Mouse (Mus musculus) heart, adult 2 months (tissue): ENCODE measurements around the gene Pdzd8. TPM values are rescaled to one million over a fixed set of nuclear protein-coding genes. Genes with fewer than 3 reads are reported as not detected.

Source experiments
- DNase-seq, 2 experiments: peaks; one replicate each; pipeline ENCODE4 v3.0.0; 2021
- H3K27ac ChIP-seq: fragments of 200-600 bp; 2 replicates; pipeline ENCODE4 v1.8.1; 2022
- H3K27me3 ChIP-seq: fragments of 200-500 bp; 2 replicates; pipeline ENCODE4 v1.6.1; 2012; ENCODE audit warnings: mild to moderate bottlenecking, low read length, inconsistent platforms, mixed read lengths; ENCODE audit not compliant: control insufficient read depth, insufficient read depth
- H3K36me3 ChIP-seq: fragments of 200-500 bp; 2 replicates; pipeline ENCODE4 v1.6.1; 2012; ENCODE audit warnings: low read length, inconsistent platforms; ENCODE audit not compliant: control insufficient read depth, insufficient read depth
- H3K4me1 ChIP-seq: fragments of 200-500 bp; 2 replicates; pipeline ENCODE4 v1.6.1; 2011; ENCODE audit warnings: low read length; ENCODE audit not compliant: control insufficient read depth, insufficient read depth
- H3K4me3 ChIP-seq: fragments of 200-600 bp; 2 replicates; pipeline ENCODE4 v1.8.1; 2022
- H3K79me2 ChIP-seq: fragments of 200-500 bp; replicated peaks from 2 replicates; pipeline ENCODE4 v1.6.1; 2012; ENCODE audit warnings: mild to moderate bottlenecking, inconsistent platforms, low read length, moderate library complexity, mixed read lengths; ENCODE audit not compliant: control insufficient read depth, insufficient read depth
- H3K9ac ChIP-seq: fragments of 200-500 bp; 2 replicates; pipeline ENCODE4 v1.6.1; 2012; ENCODE audit warnings: low read depth, mild to moderate bottlenecking, control low read depth, inconsistent platforms, low read length, mixed read lengths
- CTCF ChIP-seq: fragments of 200-600 bp; IDR thresholded peaks from 2 replicates; pipeline ENCODE4 v1.8.1; 2022; ENCODE audit warnings: antibody characterized with exemption, mild to moderate bottlenecking, moderate library complexity
- EP300 ChIP-seq: fragments of 200-500 bp; IDR thresholded peaks from 2 replicates; pipeline ENCODE4 v1.6.1; 2011; ENCODE audit warnings: low read depth, low read length, control low read depth; ENCODE audit not compliant: insufficient read depth
- POLR2A ChIP-seq: fragments of 200-500 bp; IDR thresholded peaks from 2 replicates; pipeline ENCODE4 v1.6.1; 2011; ENCODE audit warnings: mild to moderate bottlenecking, low read depth, low read length, control low read depth; ENCODE audit not compliant: insufficient read depth
- WGBS: fragments of 180-500 bp; shearing (Covaris S2); methylation state at CpG from one replicate; pipeline ENCODE4 v1.1.7; 2018; 5-methylcytosine and 5-hydroxymethylcytosine counted together
- intact Hi-C: fragments of 180-260 bp; cut with DNase I; formaldehyde crosslinking; loops from one replicate; pipeline ENCODE4 v1.15.1; 2025
- polyA plus RNA-seq: library from polyadenylated mRNA; depleted of rRNA; stranded (reverse); fragments of >200 nt; gene quantifications from 2 replicates; pipeline ENCODE4 v1.2.3, GENCODE M21; 2012
- total RNA-seq, 2 experiments: library from RNA; stranded (reverse); gene quantifications; 2 replicates each; pipeline ENCODE4 v1.2.3; 2021

Gene Pdzd8
- total and polyA plus RNA-seq, 3 experiments, result 3.6 to 26.3 (median 23.1) TPM

DNA sequence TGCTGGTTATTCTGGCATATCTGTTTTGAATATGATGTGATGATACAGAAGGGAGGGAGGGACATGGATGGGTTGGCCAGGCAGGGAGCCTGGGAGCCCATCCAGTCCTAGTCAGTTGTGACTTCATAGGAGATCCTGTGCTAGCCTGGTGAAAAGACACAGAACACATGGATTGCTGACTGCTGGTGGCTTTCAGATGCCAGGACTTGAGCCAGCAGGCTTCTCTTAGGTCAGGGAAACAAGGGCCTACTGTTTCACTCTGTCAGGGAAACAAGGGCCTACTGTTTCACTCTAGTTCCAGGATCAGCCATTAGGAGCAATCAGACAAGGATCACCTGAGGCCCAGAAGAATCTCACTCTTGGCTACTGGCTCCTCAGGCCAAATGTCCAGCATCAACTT, 64.7 kb downstream of the Pdzd8 start:
- no peaks in the 10 kb centered on the region for H3K79me2 ChIP-seq
- no peaks in the 10 kb centered on the region for H3K27me3 ChIP-seq
- H3K4me3 ChIP-seq, result no peak overlapping the region
- intact Hi-C loops, result no loop called here
- no peak for DNase-seq
- no peak for TF ChIP-seq EP300
- no peak for TF ChIP-seq CTCF
- no peak for TF ChIP-seq POLR2A
- no peaks in the 10 kb centered on the region for H3K36me3 ChIP-seq
- H3K27ac ChIP-seq, result no peak overlapping the region
- H3K4me1 ChIP-seq, result no peaks in the 10 kb centered on the region
- H3K9ac ChIP-seq, result no peak overlapping the region

DNA sequence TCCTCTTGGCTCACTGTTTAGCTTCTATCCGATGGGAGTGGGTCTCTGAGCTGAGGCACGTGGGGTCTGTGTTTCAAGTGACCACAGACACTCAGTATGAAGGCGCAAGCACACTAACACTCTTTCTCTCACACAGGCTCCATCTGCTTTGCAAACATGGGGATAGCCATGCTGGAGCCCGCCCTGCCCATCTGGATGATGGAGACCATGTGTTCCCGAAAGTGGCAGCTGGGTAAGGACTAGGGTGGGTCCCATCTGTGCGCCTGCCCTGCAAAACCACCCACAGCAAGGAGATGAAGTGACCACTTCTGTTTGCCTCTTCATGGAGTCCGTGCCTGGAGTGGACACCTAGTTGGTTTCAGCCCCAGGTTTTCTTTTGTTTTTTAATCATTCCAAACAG, 69.2 kb downstream of the Pdzd8 start:
- no peak overlapping the region for H3K9ac ChIP-seq
- no peak overlapping the region for H3K27ac ChIP-seq
- no peaks in the 10 kb centered on the region for H3K36me3 ChIP-seq
- WGBS, result 94% methylated on average over 7 of the region's 7 CpGs
- DNase-seq, result no peak
- H3K27me3 ChIP-seq, result no peaks in the 10 kb centered on the region
- H3K4me3 ChIP-seq, result no peak overlapping the region
- no peaks in the 10 kb centered on the region for H3K79me2 ChIP-seq
- no peaks in the 10 kb centered on the region for H3K4me1 ChIP-seq
- no peak for TF ChIP-seq EP300
- TF ChIP-seq POLR2A, result no peak
- no peak for TF ChIP-seq CTCF
- intact Hi-C loops, result no loop called here

DNA sequence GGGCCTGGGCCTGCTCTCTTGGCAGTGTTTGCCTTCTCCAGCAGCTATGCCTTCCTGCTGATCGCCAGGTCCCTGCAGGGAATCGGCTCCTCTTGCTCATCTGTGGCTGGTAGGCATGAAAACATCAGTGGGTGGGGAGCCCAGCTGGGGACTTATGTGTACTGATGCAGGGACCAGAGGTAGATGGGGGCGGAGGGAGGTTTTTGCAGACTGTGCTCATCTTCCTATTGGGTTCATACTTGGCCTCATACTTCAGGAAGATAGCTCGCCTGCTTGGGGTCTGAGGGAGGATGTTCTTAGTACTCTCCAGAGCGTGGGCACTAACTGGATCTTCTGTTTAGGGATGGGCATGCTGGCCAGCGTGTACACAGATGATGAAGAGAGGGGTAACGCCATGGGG, 72.4 kb downstream of the Pdzd8 start:
- H3K4me1 ChIP-seq, result no peaks in the 10 kb centered on the region
- no peak overlapping the region for H3K9ac ChIP-seq
- intact Hi-C loops, result no loop called here
- no peak overlapping the region for H3K4me3 ChIP-seq
- no peak overlapping the region for H3K27ac ChIP-seq
- H3K79me2 ChIP-seq, result no peaks in the 10 kb centered on the region
- DNase-seq, result no peak
- H3K36me3 ChIP-seq, result no peaks in the 10 kb centered on the region
- 94% methylated on average over 7 of the region's 7 CpGs for WGBS
- H3K27me3 ChIP-seq, result no peaks in the 10 kb centered on the region
- no peak for TF ChIP-seq EP300
- no peak for TF ChIP-seq POLR2A
- no peak for TF ChIP-seq CTCF

DNA sequence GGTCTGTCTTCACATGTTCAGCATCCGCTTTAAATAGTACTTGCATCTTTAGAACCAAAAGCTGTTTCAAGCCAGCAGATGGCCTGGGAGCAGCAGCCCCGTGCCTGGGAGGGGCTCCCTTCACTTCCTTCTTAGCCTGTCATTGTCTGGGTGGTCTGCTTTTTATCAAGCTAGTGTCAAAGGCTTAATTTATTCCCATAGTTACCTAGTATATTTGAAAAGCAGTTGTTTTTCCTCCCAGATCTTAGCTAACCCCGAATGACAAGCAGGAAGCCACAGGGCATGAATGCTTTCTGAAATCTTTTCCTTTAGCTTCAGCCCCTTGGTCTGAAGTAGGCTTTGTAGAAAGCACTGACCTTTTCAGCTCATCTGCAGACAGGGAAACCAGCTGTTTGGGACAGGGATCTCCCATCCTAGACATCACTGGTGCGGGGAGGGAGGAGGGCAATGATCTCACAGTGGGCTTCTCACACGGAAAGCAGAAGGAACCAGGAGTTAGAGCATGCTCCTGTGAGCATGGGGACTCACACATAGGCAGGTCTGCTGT, 78.1 kb downstream of the Pdzd8 start:
- H3K4me1 ChIP-seq, result no peaks in the 10 kb centered on the region
- no peaks in the 10 kb centered on the region for H3K79me2 ChIP-seq
- H3K4me3 ChIP-seq, result no peak overlapping the region
- H3K27me3 ChIP-seq, result no peaks in the 10 kb centered on the region
- H3K27ac ChIP-seq, result no peak overlapping the region
- TF ChIP-seq EP300, result no peak
- TF ChIP-seq POLR2A, result no peak
- no peak for TF ChIP-seq CTCF
- DNase-seq, result no peak
- no peaks in the 10 kb centered on the region for H3K36me3 ChIP-seq
- intact Hi-C loops, result no loop called here
- no peak overlapping the region for H3K9ac ChIP-seq
- WGBS, result 13% methylated on average over 5 of the region's 5 CpGs

DNA sequence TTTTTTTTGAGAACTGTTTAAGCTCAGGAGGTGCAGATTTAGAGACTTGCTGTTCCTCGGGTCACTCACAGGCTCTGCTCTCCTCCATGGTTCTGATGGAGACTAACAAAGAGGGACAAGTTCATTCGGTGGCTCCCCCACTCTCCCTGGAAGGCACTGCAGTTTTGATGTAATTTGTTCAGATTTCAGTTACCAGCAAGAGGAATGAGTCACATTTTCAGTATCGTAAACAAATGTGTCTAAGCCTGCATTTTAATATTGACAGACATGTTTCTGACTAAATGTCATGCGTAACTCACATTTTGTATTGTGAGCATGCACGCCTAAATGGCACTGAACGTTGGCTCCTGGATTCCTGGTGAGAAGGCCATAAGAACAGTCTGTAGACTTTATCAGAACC, 79.7 kb downstream of the Pdzd8 start:
- 82% methylated on average over 6 of the region's 6 CpGs for WGBS
- intact Hi-C loops, result no loop called here
- H3K79me2 ChIP-seq, result no peaks in the 10 kb centered on the region
- no peaks in the 10 kb centered on the region for H3K4me1 ChIP-seq
- no peak overlapping the region for H3K9ac ChIP-seq
- no peak overlapping the region for H3K4me3 ChIP-seq
- no peaks in the 10 kb centered on the region for H3K36me3 ChIP-seq
- DNase-seq, result no peak
- H3K27ac ChIP-seq, result no peak overlapping the region
- H3K27me3 ChIP-seq, result peaks cover 5% of the 10 kb centered on the region
- no peak for TF ChIP-seq POLR2A
- no peak for TF ChIP-seq EP300
- TF ChIP-seq CTCF, result no peak

DNA sequence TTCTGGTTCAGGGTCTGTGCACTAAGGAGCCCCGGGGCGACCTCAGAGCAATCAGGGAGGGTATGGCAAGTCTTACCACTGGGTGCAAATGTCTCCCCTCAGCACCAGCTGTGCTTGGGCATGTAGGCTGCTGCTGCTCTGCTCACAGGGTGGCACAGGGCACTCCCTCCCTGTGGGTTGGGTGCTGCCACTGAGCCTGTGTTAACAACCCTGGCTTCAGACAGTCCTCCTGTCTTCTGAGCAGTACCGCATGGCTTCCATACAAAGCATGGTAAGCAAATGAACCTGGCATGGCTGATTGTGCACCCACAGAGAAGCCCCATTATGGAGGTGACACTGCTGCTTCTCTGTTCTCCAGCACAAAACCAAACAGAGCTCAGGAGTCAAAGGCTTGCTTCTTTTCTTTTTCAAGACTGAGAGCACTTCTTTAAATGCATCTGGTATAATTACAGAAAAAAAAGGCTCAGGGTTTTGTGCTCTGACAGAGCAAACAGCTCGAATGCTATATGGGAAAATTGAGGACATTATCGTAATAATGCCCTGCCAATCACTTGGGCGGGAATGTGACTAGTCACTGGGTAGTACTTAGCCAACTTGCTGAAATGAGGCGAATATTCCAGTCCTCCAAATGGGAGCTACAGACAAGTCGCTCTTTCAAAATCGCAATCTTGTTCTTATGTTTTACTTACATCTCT, 80.6 kb downstream of the Pdzd8 start:
- peaks cover 11% of the 10 kb centered on the region for H3K27me3 ChIP-seq
- intact Hi-C loops, result no loop called here
- no peak overlapping the region for H3K9ac ChIP-seq
- WGBS, result 86% methylated on average over 9 of the region's 9 CpGs
- H3K4me3 ChIP-seq, result no peak overlapping the region
- TF ChIP-seq POLR2A (no peak), CTCF (no peak), EP300 (no peak)
- H3K36me3 ChIP-seq, result no peaks in the 10 kb centered on the region
- H3K27ac ChIP-seq, result no peak overlapping the region
- H3K79me2 ChIP-seq, result no peaks in the 10 kb centered on the region
- DNase-seq, result no peak
- H3K4me1 ChIP-seq, result no peaks in the 10 kb centered on the region

DNA sequence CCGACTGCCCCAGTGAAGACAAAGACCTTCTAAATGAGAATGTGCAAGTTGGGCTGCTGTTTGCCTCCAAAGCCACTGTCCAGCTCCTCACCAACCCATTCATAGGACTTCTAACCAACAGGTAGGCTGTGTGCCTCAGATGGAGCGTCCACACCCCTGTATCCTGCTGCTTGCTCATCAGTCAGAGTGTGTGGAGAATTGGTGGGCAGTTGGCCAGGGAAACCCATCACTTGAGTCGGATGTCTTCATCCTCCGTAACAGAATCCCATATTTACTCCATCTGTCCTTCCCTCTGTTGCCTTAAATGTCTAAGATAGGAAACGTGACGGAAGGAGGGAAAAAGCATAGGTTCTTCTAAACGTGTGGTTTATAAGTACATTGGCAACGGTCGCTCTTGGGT, 82.4 kb downstream of the Pdzd8 start:
- Histone ChIP-seq H3K27me3 (peaks cover 11% of the 10 kb centered on the region), H3K9ac (no peak overlapping the region), H3K4me1 (no peaks in the 10 kb centered on the region), H3K27ac (no peak overlapping the region), H3K4me3 (no peak overlapping the region), H3K36me3 (no peaks in the 10 kb centered on the region), H3K79me2 (no peaks in the 10 kb centered on the region)
- 83% methylated on average over 9 of the region's 9 CpGs for WGBS
- intact Hi-C loops, result no loop called here
- TF ChIP-seq POLR2A, result no peak
- TF ChIP-seq EP300, result no peak
- TF ChIP-seq CTCF, result no peak
- DNase-seq, result no peak
